Mouse (Mus musculus) kidney, embryonic 14.5 days (tissue): Measurements from ENCODE around the gene Atf7. TPM values are rescaled to one million over a fixed set of nuclear protein-coding genes. Genes with fewer than 3 reads are reported as not detected.
A peak's percentile ranks its signal among the peaks of the same experiment; 100 is the strongest.

ENCODE experiments used
- ATAC-seq: fragments of 200-750 bp; cut with Nextera tagmentation; 2 replicates; pipeline ENCODE4 v1.8.0; 2017; ENCODE audit warnings: moderate number of reproducible peaks, mild to moderate bottlenecking, moderate TSS enrichment, moderate library complexity; ENCODE audit not compliant: low FRiP score, low TSS enrichment
- H3K27ac ChIP-seq: fragments of 300-500 bp; sonication (generic); 2 replicates; pipeline ENCODE4 v1.5.1; 2014; ENCODE audit warnings: low read depth, mild to moderate bottlenecking, low read length, moderate library complexity, mixed read lengths
- H3K27me3 ChIP-seq: fragments of 300-500 bp; sonication (generic); 2 replicates; pipeline ENCODE4 v1.6.1; 2014; ENCODE audit warnings: mild to moderate bottlenecking, low read length; ENCODE audit not compliant: control insufficient read depth, insufficient read depth
- H3K36me3 ChIP-seq: fragments of 300-500 bp; sonication (generic); 2 replicates; pipeline ENCODE4 v1.6.1; 2014; ENCODE audit warnings: low read length, mixed read lengths; ENCODE audit not compliant: control insufficient read depth, insufficient read depth
- H3K4me1 ChIP-seq: fragments of 300-500 bp; sonication (generic); 2 replicates; pipeline ENCODE4 v1.6.1; 2014; ENCODE audit warnings: low read length, mixed read lengths; ENCODE audit not compliant: control insufficient read depth, insufficient read depth
- H3K4me2 ChIP-seq: fragments of 300-500 bp; sonication (generic); replicated peaks from 2 replicates; pipeline ENCODE4 v1.6.1; 2014; ENCODE audit warnings: low read depth, mild to moderate bottlenecking, low read length
- H3K4me3 ChIP-seq: fragments of 300-500 bp; sonication (generic); 2 replicates; pipeline ENCODE4 v1.5.1; 2014; ENCODE audit warnings: mild to moderate bottlenecking, low read length
- H3K9ac ChIP-seq: fragments of 300-500 bp; sonication (generic); 2 replicates; pipeline ENCODE4 v1.6.1; 2014; ENCODE audit warnings: low read depth, mild to moderate bottlenecking, low read length, moderate library complexity
- H3K9me3 ChIP-seq: fragments of 300-500 bp; sonication (generic); 2 replicates; pipeline ENCODE4 v1.6.1; 2016; ENCODE audit warnings: low read length; ENCODE audit not compliant: control insufficient read depth
- WGBS: fragments of 180-500 bp; shearing (Covaris S2); extraction: QIAGEN DNeasy Blood & Tissue Kit; methylation state at CpG from one replicate; pipeline ENCODE4 v1.1.7; 2014; 5-methylcytosine and 5-hydroxymethylcytosine counted together
- polyA plus RNA-seq: library from polyadenylated mRNA; unstranded; fragments of >200 nt; fragmentation: Nextera tagmentation; extraction: Ambion mirVana; gene quantifications from 2 replicates; pipeline ENCODE4 v1.2.1, GENCODE M21; 2014

Atf7 gene
- polyA plus RNA-seq, 1 experiment from 2014 or later, result 30.5 TPM

GRCm38 (mm10) chr15:102510590-102511284 is 114.5 kb downstream of the Atf7 start:
- ATAC-seq, result peak; percentile 94
- 3% methylated on average over 34 of the region's 34 CpGs for WGBS
- peak overlapping the region; percentile 73 for H3K4me2 ChIP-seq
- H3K36me3 ChIP-seq, result peaks cover 11% of the 10 kb centered on the region; the same call in 1 of the 2 replicates
- H3K4me3 ChIP-seq, result peak overlapping the region; percentile 57
- peak overlapping the region; percentile 68 for H3K27ac ChIP-seq
- no peaks in the 10 kb centered on the region for H3K9me3 ChIP-seq
- H3K9ac ChIP-seq, result peak overlapping the region; percentile 63
- peaks cover 25% of the 10 kb centered on the region for H3K4me1 ChIP-seq
- H3K27me3 ChIP-seq, result no peaks in the 10 kb centered on the region

DNA sequence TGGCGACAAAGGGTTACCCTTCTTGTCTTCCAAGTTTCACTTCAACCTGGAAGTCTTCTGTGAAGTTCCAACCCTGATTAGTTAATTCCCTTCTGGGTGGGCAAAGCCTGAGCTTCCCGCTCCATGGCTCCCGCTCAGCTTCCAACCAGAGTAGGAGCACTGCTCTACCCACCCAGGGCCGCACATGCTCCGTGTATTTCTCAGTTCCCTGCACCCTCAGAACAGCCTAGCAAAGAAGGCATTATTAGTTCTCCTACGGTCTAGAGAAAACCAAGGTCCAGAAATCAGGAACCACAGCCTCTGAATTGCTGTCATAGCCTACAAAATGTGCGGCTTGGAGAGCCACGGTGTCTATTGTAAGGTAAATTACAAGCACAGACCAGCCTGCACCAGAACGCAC is 115.2 kb downstream of the Atf7 start:
- H3K4me2 ChIP-seq, result peak overlapping the region; percentile 73
- peaks cover 12% of the 10 kb centered on the region for H3K36me3 ChIP-seq
- peak overlapping the region; percentile 63 for H3K9ac ChIP-seq
- H3K4me1 ChIP-seq, result peaks cover 23% of the 10 kb centered on the region
- H3K4me3 ChIP-seq, result peak overlapping the region; percentile 57
- WGBS, result 7% methylated on average over 9 of the region's 9 CpGs
- H3K27me3 ChIP-seq, result no peaks in the 10 kb centered on the region
- no peaks in the 10 kb centered on the region for H3K9me3 ChIP-seq
- peak overlapping the region; percentile 65 for H3K27ac ChIP-seq
- ATAC-seq, result peak; percentile 29; the same call in 1 of the 2 replicates

DNA sequence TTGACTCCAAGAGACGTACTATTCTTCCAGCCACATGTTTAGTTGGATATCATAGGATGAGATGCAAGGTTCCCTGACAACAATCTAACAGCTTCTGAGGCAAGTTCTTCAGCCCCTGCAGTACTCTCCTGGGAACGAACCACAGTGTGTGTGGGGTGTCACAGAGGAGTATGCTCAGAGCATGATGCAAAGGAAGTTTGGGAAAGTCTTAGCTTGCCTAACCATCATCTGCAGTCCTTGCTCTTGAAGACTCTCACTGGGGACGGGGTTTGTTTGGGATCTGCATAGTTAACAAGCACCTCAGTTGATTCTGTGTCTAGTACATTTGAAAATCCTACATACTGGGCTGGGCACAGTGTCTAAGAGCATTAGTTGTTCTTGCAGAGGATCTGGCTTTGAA is 116.9 kb downstream of the Atf7 start:
- peaks cover 23% of the 10 kb centered on the region for H3K4me1 ChIP-seq
- ATAC-seq, result no peak
- peaks cover 30% of the 10 kb centered on the region for H3K36me3 ChIP-seq
- H3K27me3 ChIP-seq, result no peaks in the 10 kb centered on the region
- no peak overlapping the region for H3K4me2 ChIP-seq
- WGBS, result 84% methylated on average over 3 of the region's 3 CpGs
- no peak overlapping the region for H3K27ac ChIP-seq
- no peak overlapping the region for H3K9ac ChIP-seq
- no peak overlapping the region for H3K4me3 ChIP-seq
- H3K9me3 ChIP-seq, result no peaks in the 10 kb centered on the region

GRCm38 (mm10) chr15:102507561-102507960 is 117.7 kb downstream of the Atf7 start:
- no peak overlapping the region for H3K9ac ChIP-seq
- H3K9me3 ChIP-seq, result no peaks in the 10 kb centered on the region
- no peak overlapping the region for H3K27ac ChIP-seq
- H3K4me3 ChIP-seq, result no peak overlapping the region
- peaks cover 19% of the 10 kb centered on the region for H3K4me1 ChIP-seq
- H3K4me2 ChIP-seq, result no peak overlapping the region
- peaks cover 38% of the 10 kb centered on the region for H3K36me3 ChIP-seq
- no peak for ATAC-seq
- no peaks in the 10 kb centered on the region for H3K27me3 ChIP-seq

- Histone ChIP-seq H3K4me1 (peaks cover 12% of the 10 kb centered on the region), H3K27me3 (no peaks in the 10 kb centered on the region), H3K9ac (no peak overlapping the region), H3K36me3 (peaks cover 45% of the 10 kb centered on the region), H3K4me2 (no peak overlapping the region), H3K27ac (no peak overlapping the region), H3K9me3 (no peaks in the 10 kb centered on the region), H3K4me3 (no peak overlapping the region)
- WGBS, result 89% methylated on average over 1 of the region's 1 CpGs
- ATAC-seq, result no peak
Observed at GRCm38 (mm10) chr15:102506864-102507263, 118.4 kb downstream of the Atf7 start.

- Histone ChIP-seq H3K4me3 (no peak overlapping the region), H3K9ac (no peak overlapping the region), H3K36me3 (peaks cover 49% of the 10 kb centered on the region), H3K27me3 (no peaks in the 10 kb centered on the region), H3K4me1 (peaks cover 8% of the 10 kb centered on the region), H3K27ac (no peak overlapping the region), H3K4me2 (no peak overlapping the region), H3K9me3 (no peaks in the 10 kb centered on the region)
- 20% methylated on average over 2 of the region's 2 CpGs for WGBS
- ATAC-seq, result no peak
Observed at GRCm38 (mm10) chr15:102506464-102506830, 118.8 kb downstream of the Atf7 start.

DNA sequence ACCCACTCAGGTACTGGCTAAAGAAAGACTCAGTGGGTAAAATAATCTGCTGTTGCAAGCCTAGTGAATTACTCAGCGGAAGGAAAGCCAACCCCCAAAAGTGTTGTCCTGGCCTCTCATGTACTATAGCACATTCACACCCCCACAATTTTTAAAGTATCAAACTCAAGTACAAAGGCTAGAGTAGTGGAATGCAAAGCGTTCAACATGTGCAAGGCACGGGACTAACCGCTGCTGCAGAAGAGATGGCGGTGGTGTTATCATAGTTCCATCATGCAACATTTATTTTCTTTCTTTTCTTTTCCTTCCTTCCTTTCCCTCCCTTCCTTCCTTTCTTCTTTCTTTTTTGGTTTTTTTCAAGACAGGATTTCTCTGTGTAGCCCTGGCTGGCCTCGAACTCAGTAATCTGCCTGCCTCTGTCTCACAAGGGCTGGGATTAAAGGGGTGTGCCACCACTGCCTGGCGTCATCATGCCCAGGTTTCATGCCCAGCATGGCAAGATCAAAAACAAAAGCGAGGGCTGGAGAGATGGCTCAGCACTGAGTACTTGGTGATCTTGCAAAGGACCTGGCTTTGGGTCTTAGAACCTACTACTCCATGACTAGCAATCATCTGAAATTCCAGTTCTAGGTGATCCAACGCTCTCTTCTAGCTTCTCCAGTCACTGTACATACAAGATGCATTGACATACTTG is 119.3 kb downstream of the Atf7 start:
- Histone ChIP-seq H3K4me2 (no peak overlapping the region), H3K9me3 (no peaks in the 10 kb centered on the region), H3K4me1 (peaks cover 3% of the 10 kb centered on the region; the same call in 1 of the 2 replicates), H3K9ac (no peak overlapping the region), H3K4me3 (no peak overlapping the region), H3K36me3 (peaks cover 54% of the 10 kb centered on the region), H3K27ac (no peak overlapping the region), H3K27me3 (no peaks in the 10 kb centered on the region)
- 83% methylated on average over 9 of the region's 9 CpGs for WGBS
- ATAC-seq, result no peak

DNA sequence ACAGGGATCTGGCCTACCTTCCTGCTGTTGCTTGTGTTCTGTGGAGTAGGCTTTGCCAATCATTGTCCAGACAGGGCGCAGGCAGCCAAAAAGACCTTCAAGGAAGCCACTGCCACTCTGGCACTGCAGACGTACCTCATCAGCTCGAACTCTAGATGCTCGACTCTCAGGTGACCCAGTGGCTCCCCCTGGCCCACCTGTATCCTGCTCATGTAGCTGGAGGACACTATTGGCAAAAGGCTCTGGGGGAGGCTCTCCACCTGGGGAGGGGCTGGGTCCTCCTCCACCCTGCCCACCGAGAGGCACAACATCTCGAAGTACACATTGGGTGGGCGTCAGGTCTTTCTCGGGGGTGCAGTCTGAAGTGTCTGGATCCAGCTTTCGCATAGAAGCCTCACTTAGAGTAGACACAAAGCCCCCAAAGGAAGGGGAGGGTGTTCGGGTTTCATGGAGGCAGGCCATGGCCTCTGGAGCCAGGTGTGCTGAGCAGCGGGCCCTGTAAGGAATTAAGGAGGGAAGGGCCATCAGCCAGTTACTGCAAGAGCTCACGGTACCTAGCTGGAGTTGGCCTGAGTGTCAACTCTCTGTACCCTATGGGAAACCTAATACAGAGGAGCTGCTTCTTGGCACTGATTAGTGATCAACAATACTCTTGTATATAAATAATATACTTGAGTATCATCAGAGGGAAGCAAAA is 120.0 kb downstream of the Atf7 start:
- WGBS, result 64% methylated on average over 12 of the region's 12 CpGs

More for the DNA sequence above, 120.0 kb downstream of the Atf7 start:
- Histone ChIP-seq H3K9ac (no peak overlapping the region), H3K4me3 (no peak overlapping the region), H3K27ac (no peak overlapping the region; the same call in 1 of the 2 replicates), H3K9me3 (no peaks in the 10 kb centered on the region), H3K4me2 (no peak overlapping the region), H3K27me3 (no peaks in the 10 kb centered on the region), H3K36me3 (peaks cover 61% of the 10 kb centered on the region), H3K4me1 (0 out of 2 replicates have a peak, but pooled peaks cover 3% of the 10 kb centered on the region)
- no peak for ATAC-seq
